Mouse (Mus musculus) C2C12 (cell line): ENCODE measurements at regions not wholly inside any gene's neighbourhood (a gene's known extent, or its start where the extent isn't known, plus 50 kb on each side); places are given as distances from the start of the nearest gene placed in this dataset.

Source experiments
- CTCF ChIP-seq: IDR thresholded peaks from one replicate; pipeline ENCODE4 v1.5.1; 2011; ENCODE audit not compliant: control insufficient read depth, insufficient read depth, insufficient read length
- MAX ChIP-seq: IDR thresholded peaks from one replicate; pipeline ENCODE4 v1.6.1; 2011; ENCODE audit warnings: mild to moderate bottlenecking, control low read depth

DNA sequence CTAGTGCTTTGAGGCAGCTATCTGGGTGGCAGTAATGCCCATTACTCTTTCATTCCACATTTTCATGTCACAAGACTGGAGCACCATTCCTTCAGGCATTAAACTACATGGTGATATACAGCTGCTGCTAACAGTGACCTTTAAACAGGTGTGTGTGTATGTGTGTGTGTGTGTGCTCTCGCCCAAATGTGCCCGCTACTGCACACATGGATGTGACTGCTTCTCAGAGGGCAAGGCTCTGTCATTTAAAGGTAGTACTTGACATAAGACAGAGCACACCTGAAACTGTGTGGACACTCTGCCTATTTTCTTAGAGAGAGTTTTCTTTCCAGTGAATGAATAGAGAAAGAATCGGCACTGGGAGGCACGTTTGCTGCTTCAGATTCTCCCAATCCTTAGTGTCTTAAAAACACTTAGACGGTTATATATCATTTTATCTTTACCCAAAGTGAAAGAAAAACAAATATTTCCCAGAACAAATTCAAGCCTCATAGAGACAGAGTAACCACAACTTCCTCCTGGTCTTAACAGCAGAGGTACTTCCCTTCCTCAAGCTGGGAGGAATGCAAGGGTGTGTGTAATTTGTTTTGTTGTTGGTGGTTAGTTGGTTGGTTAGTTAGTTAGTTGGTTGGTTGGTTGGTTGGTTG is 185.3 kb upstream of the Tusc1 start:
- no peak for TF ChIP-seq MAX
- TF ChIP-seq CTCF: no peak
